Mouse (Mus musculus) midbrain, embryonic 15.5 days (tissue): ENCODE results near the gene Gm37240. TPM values are rescaled to one million over a fixed set of nuclear protein-coding genes. Genes with fewer than 3 reads are reported as not detected.

ENCODE experiments used
- ATAC-seq: fragments of 200-750 bp; cut with Nextera tagmentation; replicated peaks from 2 replicates; pipeline ENCODE4 v1.8.0; 2017; ENCODE audit warnings: moderate TSS enrichment
- H3K27ac ChIP-seq: fragments of 300-500 bp; sonication (generic); 2 replicates; pipeline ENCODE4 v1.5.1; 2015; ENCODE audit warnings: mild to moderate bottlenecking, inconsistent platforms
- H3K27me3 ChIP-seq: fragments of 300-500 bp; sonication (generic); replicated peaks from 2 replicates; pipeline ENCODE4 v1.6.1; 2015; ENCODE audit warnings: inconsistent platforms
- H3K36me3 ChIP-seq: fragments of 300-500 bp; sonication (generic); replicated peaks from 2 replicates; pipeline ENCODE4 v1.6.1; 2015; ENCODE audit warnings: inconsistent platforms
- H3K4me1 ChIP-seq: fragments of 300-500 bp; sonication (generic); 2 replicates; pipeline ENCODE4 v1.6.1; 2015; ENCODE audit warnings: inconsistent platforms
- H3K4me2 ChIP-seq: fragments of 300-500 bp; sonication (generic); 2 replicates; pipeline ENCODE4 v1.6.1; 2015; ENCODE audit warnings: inconsistent platforms, mild to moderate bottlenecking, moderate library complexity
- H3K4me3 ChIP-seq: fragments of 300-500 bp; sonication (generic); 2 replicates; pipeline ENCODE4 v1.5.1; 2015; ENCODE audit warnings: mild to moderate bottlenecking, inconsistent platforms
- H3K9ac ChIP-seq: fragments of 300-500 bp; sonication (generic); 2 replicates; pipeline ENCODE4 v1.6.1; 2015; ENCODE audit warnings: mild to moderate bottlenecking, inconsistent platforms
- H3K9me3 ChIP-seq: fragments of 300-500 bp; sonication (generic); 2 replicates; pipeline ENCODE4 v1.6.1; 2016; ENCODE audit warnings: inconsistent platforms
- WGBS: fragments of 180-500 bp; shearing (Covaris S2); methylation state at CpG from one replicate; pipeline ENCODE4 v1.1.7; 2015; ENCODE audit warnings: mixed read lengths; 5-methylcytosine and 5-hydroxymethylcytosine counted together
- polyA plus RNA-seq: library from polyadenylated mRNA; unstranded; fragments of >200 nt; fragmentation: Nextera tagmentation; extraction: Ambion mirVana; gene quantifications from 2 replicates; pipeline ENCODE4 v1.2.1, GENCODE M21; 2015

Gm37240 gene
- polyA plus RNA-seq, 1 experiment from 2014 or later: 0.40 TPM

DNA sequence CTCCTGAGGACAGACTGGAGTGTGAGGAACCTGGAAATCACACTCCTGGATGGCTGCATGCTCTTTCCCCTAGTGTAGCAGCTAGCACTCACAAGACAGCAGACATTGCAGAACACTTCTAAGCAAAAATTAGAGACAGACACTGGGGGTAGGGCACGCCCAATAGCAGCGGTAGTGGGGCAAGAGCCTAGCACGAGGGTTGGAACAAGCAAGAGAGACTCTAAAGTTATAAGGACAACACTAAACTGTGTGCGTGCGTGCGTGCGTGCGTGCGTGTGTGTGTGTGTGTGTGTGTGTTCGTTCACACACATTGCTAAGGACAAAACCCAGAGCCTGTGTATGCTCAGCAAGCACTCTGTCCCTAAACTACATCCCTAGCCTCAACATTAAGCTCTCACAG, 1386.8 kb downstream of the Gm37240 start:
- H3K4me2 ChIP-seq: no peak overlapping the region
- no peaks in the 10 kb centered on the region for H3K9me3 ChIP-seq
- H3K27ac ChIP-seq: no peak overlapping the region
- ATAC-seq: no peak
- no peaks in the 10 kb centered on the region for H3K27me3 ChIP-seq
- H3K9ac ChIP-seq: no peak overlapping the region
- H3K4me1 ChIP-seq: 0 out of 2 replicates have a peak, but pooled peaks cover 4% of the 10 kb centered on the region
- H3K36me3 ChIP-seq: no peaks in the 10 kb centered on the region
- H3K4me3 ChIP-seq: no peak overlapping the region
- WGBS: 81% methylated on average over 10 of the region's 10 CpGs

DNA sequence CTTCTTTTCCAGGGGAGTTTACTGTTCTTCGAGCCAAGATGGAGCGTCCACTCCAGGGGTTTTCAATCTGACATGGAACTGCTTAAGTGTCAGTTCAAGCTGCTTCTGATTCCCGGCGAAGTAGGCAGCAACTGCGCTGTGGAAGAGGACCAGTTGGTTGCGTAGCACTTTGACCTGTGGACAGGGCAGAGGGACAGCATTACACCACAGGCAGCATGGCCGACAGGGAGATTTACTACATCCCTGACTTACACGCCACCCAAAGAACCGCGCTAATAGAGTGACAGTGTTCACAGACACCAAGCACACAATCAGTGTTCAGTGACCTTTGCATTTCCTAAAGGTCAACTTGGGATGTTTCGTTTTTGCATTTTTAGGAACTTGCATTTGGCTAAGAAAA, 1389.6 kb downstream of the Gm37240 start:
- no peak for ATAC-seq
- Histone ChIP-seq H3K4me1 (0 out of 2 replicates have a peak, but pooled peaks cover 4% of the 10 kb centered on the region), H3K9ac (no peak overlapping the region), H3K4me3 (no peak overlapping the region), H3K4me2 (no peak overlapping the region), H3K27ac (no peak overlapping the region), H3K27me3 (no peaks in the 10 kb centered on the region), H3K36me3 (no peaks in the 10 kb centered on the region), H3K9me3 (no peaks in the 10 kb centered on the region)
- WGBS: 84% methylated on average over 11 of the region's 11 CpGs

DNA sequence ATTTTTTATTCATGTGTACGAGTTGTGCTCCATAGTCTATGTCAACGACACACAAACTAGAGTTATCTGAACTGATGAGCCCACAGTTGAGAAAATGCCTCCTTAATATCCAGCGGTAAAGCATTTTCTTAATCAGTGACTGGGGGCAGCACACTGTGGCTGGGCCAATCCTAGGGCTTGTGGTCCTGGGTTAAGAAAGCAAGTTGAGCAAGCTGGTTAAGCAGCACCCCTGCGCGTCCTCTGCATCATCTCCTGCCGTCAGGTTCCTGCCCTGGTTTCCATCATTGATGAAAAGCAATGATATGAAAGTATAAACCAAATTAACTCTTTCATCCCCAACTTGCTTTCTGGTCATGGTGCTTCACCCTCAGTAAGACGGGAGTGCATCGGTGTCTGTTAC, 1394.7 kb downstream of the Gm37240 start:
- no peak overlapping the region for H3K4me2 ChIP-seq
- ATAC-seq: no peak
- H3K4me3 ChIP-seq: no peak overlapping the region
- no peaks in the 10 kb centered on the region for H3K36me3 ChIP-seq
- no peaks in the 10 kb centered on the region for H3K9me3 ChIP-seq
- no peak overlapping the region for H3K9ac ChIP-seq
- H3K27ac ChIP-seq: no peak overlapping the region
- WGBS: 95% methylated on average over 8 of the region's 8 CpGs
- no peaks in the 10 kb centered on the region for H3K27me3 ChIP-seq
- H3K4me1 ChIP-seq: no peaks in the 10 kb centered on the region

DNA sequence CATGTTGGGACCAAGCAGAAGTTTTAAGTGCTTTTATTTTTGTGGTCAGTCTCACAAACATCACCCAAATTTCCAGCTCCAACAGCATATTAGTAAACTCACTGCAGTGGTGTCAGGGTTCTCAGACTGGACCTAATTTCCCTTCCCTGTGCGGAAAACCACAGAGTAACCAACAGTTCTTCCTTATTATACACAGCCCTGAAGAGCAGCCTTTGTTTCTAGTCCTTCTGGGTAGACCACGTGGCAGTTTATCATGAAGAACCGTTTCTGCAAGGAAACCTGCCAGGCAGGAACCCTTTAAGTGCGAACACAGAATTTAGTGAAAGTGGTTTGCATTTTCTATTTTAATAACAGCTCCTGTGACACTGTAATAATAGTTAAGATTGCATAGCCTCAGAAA, 1395.2 kb downstream of the Gm37240 start:
- no peak overlapping the region for H3K4me3 ChIP-seq
- ATAC-seq: no peak
- no peaks in the 10 kb centered on the region for H3K36me3 ChIP-seq
- H3K4me1 ChIP-seq: no peaks in the 10 kb centered on the region
- H3K9me3 ChIP-seq: no peaks in the 10 kb centered on the region
- H3K4me2 ChIP-seq: no peak overlapping the region
- H3K27me3 ChIP-seq: no peaks in the 10 kb centered on the region
- no peak overlapping the region for H3K9ac ChIP-seq
- WGBS: 89% methylated on average over 4 of the region's 4 CpGs
- H3K27ac ChIP-seq: no peak overlapping the region

DNA sequence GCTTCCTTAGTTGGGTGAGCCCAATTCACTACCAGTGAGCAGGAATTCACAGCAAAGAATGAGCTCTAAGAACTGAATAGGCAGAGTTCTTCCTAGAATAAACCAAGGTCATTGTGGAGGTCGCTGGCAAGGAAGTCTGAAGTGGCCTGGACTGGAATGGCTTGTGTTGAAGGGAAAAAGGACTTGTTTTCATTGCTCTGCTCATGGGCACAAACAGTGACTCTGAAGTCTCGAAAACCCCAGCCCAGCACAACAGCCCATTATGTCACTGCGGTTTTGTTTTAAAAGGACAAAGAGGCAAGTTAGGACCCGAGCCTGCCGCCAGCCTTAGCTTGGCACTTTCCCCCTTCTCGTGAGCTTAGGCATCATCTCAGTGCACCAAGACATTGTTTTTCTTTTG, 1398.6 kb downstream of the Gm37240 start:
- WGBS: 58% methylated on average over 6 of the region's 6 CpGs
- H3K4me1 ChIP-seq: no peaks in the 10 kb centered on the region

DNA sequence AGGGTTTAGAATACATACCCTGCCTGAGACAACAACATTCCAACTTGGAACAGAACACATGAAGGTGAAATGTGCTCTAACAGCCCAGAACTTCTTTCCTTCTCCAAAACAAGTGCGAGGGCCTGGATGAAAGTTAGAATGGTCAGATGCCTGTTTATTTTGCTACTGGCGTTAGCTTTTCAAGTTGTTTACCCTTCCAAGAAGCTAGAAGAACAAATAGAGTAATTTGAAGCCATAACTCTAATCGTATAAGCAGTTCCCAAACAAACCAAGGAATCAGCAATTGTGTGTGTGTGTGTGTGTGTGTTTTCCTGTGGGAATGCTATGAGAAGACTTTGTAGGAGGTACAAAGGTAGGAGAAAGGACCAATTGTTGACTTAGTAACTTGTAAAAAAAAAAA, 1402.4 kb downstream of the Gm37240 start:
- peaks cover 9% of the 10 kb centered on the region for H3K4me1 ChIP-seq
- no peak overlapping the region for H3K9ac ChIP-seq
- ATAC-seq: no peak
- no peak overlapping the region for H3K4me3 ChIP-seq
- WGBS: 85% methylated on average over 3 of the region's 3 CpGs
- H3K27ac ChIP-seq: no peak overlapping the region
- H3K36me3 ChIP-seq: no peaks in the 10 kb centered on the region
- H3K27me3 ChIP-seq: peaks cover 8% of the 10 kb centered on the region
- no peaks in the 10 kb centered on the region for H3K9me3 ChIP-seq
- H3K4me2 ChIP-seq: no peak overlapping the region

More for the DNA sequence above, 1398.6 kb downstream of the Gm37240 start:
- Histone ChIP-seq H3K27ac (no peak overlapping the region), H3K4me3 (no peak overlapping the region), H3K9me3 (no peaks in the 10 kb centered on the region), H3K9ac (no peak overlapping the region), H3K4me2 (no peak overlapping the region), H3K27me3 (no peaks in the 10 kb centered on the region), H3K36me3 (no peaks in the 10 kb centered on the region)
- ATAC-seq: no peak

DNA sequence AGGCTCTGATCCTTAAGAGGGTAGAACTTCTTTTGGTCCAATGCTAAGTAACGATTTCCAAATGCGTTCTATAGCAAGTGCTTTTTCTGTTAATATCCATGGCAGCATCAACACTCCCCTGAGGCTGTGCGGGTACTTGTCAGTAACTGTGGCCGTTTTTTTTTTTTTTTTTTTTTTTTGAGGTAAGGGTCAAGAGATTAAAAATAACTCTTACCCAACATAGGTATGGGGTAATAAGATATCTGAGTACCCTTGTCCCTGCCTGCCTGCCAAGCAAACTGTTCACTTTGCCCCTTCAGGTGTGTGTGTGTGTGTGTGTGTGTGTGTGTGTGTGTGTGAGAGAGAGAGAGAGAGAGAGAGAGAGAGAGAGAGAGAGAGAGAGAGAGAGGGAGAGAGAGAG, 1403.0 kb downstream of the Gm37240 start:
- no peak overlapping the region for H3K27ac ChIP-seq
- peaks cover 8% of the 10 kb centered on the region for H3K27me3 ChIP-seq
- H3K36me3 ChIP-seq: no peaks in the 10 kb centered on the region
- H3K4me3 ChIP-seq: no peak overlapping the region
- H3K9me3 ChIP-seq: no peaks in the 10 kb centered on the region
- ATAC-seq: no peak
- WGBS: 80% methylated on average over 4 of the region's 4 CpGs
- H3K4me1 ChIP-seq: peaks cover 14% of the 10 kb centered on the region
- no peak overlapping the region for H3K9ac ChIP-seq
- no peak overlapping the region for H3K4me2 ChIP-seq

DNA sequence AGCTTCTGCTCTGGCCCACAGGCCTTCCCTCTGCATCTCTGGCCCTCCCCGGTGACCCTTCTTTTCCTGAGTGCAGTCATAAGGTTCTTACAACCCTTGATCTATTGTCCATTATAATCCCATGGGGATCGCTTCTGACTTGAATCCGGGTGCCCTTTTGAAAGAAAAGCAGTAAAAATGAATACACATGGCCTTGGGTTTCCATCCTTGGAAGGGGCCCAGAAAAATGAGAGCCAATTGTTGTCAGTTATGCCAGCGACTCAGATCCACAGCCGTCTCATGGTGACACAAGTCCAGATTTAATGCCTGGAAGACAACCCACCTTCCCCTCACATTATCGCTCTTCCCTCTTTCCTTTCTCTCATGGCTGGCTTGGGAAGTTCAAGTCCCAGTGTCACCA, 1405.2 kb downstream of the Gm37240 start:
- Histone ChIP-seq H3K9me3 (no peaks in the 10 kb centered on the region), H3K4me1 (peaks cover 28% of the 10 kb centered on the region), H3K9ac (no peak overlapping the region), H3K4me3 (no peak overlapping the region), H3K27me3 (peaks cover 28% of the 10 kb centered on the region), H3K36me3 (no peaks in the 10 kb centered on the region), H3K4me2 (no peak overlapping the region), H3K27ac (no peak overlapping the region)
- WGBS: 62% methylated on average over 6 of the region's 6 CpGs
- ATAC-seq: no peak

DNA sequence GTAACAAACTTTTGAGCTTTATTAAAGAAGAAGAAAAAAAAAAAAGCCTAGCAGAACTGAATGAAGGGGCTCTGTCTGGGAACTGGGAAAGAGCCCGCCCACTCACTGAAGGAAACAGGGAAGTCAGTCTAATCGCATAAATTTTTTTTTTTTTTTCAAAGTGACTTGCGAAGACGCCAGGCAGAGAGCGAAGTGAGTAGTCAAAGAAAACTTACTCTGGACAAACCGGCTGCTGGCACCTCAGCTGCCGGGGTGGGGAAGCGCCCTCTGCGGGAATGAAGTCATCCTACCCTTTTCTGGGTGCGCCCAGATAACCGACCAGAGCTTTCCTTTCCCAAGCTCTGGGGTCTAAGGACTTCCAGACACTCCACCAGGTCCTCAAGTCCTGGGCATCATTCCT, 1406.2 kb downstream of the Gm37240 start:
- Histone ChIP-seq H3K4me2 (peak overlapping the region; percentile 85), H3K9me3 (no peaks in the 10 kb centered on the region), H3K27ac (no peak overlapping the region), H3K9ac (no peak overlapping the region), H3K36me3 (no peaks in the 10 kb centered on the region), H3K4me1 (peaks cover 28% of the 10 kb centered on the region), H3K27me3 (peaks cover 35% of the 10 kb centered on the region), H3K4me3 (peak overlapping the region; percentile 77)
- no peak for ATAC-seq
- 4% methylated on average over 11 of the region's 11 CpGs for WGBS

DNA sequence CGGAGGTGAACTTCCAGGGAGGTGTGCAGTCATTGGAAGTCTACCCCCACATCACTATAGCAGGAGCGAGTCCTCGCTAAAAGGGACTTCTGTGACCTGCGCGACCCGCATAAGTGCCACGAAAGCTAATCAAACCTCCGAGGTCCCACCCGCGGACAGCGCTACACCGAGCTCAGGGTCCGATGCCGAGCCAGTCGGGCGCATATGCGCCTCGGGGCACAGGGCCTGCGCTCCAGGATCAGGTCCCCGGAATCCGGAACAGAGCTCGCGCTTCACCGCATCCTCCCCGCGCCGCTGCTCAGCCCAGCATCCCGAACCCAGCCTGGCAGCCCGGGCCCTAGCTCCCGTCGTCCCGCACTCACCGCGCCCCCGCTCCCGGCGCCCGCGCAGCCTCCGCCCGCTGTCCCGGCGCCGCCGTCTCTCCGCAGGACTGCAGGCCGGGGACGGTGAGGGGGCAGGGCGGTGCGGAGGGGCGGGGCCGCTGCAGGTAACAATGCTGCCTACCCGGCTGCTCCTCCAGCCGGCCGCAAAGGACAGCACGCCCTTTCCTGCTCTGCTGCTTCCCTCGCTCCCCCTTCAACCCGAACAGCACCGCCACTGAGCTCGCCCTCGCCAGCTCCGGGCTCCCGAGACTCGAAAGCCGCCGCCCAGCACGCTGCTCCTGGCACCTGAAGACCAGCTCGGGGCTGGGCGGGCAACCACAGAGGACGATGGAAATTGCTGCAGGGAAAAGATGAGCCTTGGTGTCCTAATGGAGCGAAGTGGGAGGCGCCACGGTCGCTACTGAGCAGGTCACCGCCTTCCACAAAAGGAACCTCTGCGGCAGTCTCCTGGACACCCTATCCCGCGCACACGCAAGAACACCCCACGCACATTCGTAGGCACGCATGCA, 1407.1 kb downstream of the Gm37240 start, which contains the start of gene Fhdc1:
TSS of gene Fhdc1 (minus strand) at position 424 of the 892 bp plus-strand sequence.
- peak within 1 kb of the TSS; percentile 68 for H3K27ac ChIP-seq
- under 1% methylated on average over 82 of the region's 82 CpGs for WGBS

DNA sequence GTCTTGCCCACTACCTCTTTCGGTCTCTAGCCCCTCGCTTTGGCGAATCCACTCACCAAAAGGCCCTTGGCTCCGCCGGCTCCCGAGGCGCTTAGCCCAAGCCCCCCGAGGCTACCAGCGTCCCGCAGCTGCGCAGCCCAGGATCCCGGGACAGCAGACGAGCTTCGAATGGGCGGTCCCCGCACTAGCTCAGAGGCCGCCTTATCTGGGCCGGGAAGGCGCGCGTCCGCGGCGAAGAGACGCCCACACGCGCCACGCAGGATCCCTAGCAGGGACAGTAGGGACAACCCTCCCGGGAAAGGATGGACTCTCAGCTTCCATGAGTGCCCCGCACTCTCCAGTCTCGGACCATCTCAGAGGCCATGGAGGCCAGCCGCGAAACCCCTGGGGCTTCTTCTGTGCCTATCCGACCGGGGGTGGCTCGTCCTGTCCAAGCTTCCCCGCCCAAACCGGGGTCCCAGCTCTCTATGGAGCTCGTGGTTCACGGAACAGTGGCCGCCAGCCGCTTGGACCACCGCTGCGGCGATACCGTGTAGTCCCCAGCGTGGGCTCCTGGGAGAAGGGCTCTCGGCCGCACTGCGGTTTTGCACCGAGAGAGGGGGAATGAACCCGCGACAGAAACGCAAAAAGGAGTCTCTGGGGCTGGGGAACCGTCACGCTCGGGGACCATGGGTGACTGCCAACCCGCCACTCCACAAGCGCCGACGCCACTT, 1407.9 kb downstream of the Gm37240 start:
- peaks cover 35% of the 10 kb centered on the region for H3K27me3 ChIP-seq
- H3K9ac ChIP-seq: peak overlapping the region; percentile 77
- H3K4me3 ChIP-seq: peak overlapping the region; percentile 77
- H3K36me3 ChIP-seq: no peaks in the 10 kb centered on the region
- no peak overlapping the region for H3K27ac ChIP-seq
- H3K9me3 ChIP-seq: no peaks in the 10 kb centered on the region
- peaks cover 28% of the 10 kb centered on the region for H3K4me1 ChIP-seq
- ATAC-seq: peak; percentile 56
- H3K4me2 ChIP-seq: peak overlapping the region; percentile 85
- WGBS: under 1% methylated on average over 61 of the region's 61 CpGs

More for the DNA sequence above, 1407.1 kb downstream of the Gm37240 start, which contains the start of gene Fhdc1:
- ATAC-seq: peak; percentile 83
- Histone ChIP-seq H3K9ac (peak within 1 kb of the TSS; percentile 77), H3K27me3 (peaks cover 35% of the 10 kb centered on the region), H3K4me2 (peak within 1 kb of the TSS; percentile 85), H3K36me3 (no peaks in the 10 kb centered on the region), H3K4me1 (peaks cover 28% of the 10 kb centered on the region), H3K4me3 (peak within 1 kb of the TSS; percentile 77), H3K9me3 (no peaks in the 10 kb centered on the region)

DNA sequence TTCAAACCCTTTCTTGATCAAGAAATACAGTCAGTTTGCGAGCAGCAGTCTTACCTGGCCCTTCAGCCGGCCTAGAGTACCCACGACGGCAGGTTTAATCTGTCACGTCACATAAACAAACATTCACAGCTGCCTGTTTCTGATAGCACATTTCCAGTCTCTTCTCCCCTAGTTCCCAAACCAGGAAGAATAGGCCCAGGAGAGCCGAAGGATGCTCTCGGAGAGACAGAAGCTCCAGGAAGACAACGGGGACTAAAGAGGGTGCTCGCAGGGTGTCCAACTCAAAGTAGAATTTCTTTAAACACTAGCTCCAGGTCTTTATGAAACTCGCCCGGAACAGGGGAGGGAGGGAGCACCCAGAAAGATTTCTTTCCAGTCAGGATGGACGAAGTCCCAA, 1408.4 kb downstream of the Gm37240 start:
- peaks cover 35% of the 10 kb centered on the region for H3K27me3 ChIP-seq
- 4% methylated on average over 12 of the region's 12 CpGs for WGBS

More for the DNA sequence above, 1408.4 kb downstream of the Gm37240 start:
- H3K36me3 ChIP-seq: no peaks in the 10 kb centered on the region
- H3K27ac ChIP-seq: no peak overlapping the region
- no peaks in the 10 kb centered on the region for H3K9me3 ChIP-seq
- H3K4me3 ChIP-seq: peak overlapping the region; percentile 77
- ATAC-seq: no peak
- peak overlapping the region; percentile 85 for H3K4me2 ChIP-seq
- no peak overlapping the region; the same call in 1 of the 2 replicates for H3K9ac ChIP-seq
- H3K4me1 ChIP-seq: peaks cover 28% of the 10 kb centered on the region
